Mouse (Mus musculus) heart, postnatal 36 days (tissue): Measurements from ENCODE around the gene Dnaaf5. TPM values are rescaled to one million over a fixed set of nuclear protein-coding genes. Genes with fewer than 3 reads are reported as not detected.

Experiments used
- DNase-seq, 2 experiments: peaks; one replicate each; pipeline ENCODE4 v3.0.0; 2021 to 2022
- intact Hi-C: fragments of 180-260 bp; cut with DNase I; formaldehyde crosslinking; loops from one replicate; pipeline ENCODE4 v1.15.1; 2025
- total RNA-seq, 2 experiments: library from RNA; stranded (reverse); gene quantifications; 2 replicates each; pipeline ENCODE4 v1.2.3; 2021

Gene Dnaaf5
- total RNA-seq, 2 experiments from 2014 or later = 16.0 to 16.2 TPM

DNA sequence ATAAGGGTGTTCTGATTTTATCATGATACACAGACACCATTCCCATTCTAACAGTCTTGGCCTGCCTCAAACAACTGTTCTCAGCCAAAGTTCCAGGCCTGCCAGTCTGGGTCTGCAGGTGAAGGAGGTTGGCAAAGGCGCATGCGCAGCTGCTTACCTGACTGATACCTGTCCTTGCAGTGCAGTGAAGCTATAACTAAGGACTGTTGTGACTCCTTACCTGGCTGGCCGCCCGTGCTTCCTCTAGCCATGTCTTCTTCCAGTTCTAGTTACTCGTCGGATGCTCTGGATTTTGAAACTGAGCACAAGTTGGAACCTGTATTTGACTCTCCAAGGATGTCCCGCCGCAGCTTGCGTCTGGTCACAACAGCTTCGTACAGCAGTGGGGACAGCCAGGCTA, 73.3 kb downstream of the Dnaaf5 start:
- no peak for DNase-seq
- intact Hi-C loops = no loop called here

DNA sequence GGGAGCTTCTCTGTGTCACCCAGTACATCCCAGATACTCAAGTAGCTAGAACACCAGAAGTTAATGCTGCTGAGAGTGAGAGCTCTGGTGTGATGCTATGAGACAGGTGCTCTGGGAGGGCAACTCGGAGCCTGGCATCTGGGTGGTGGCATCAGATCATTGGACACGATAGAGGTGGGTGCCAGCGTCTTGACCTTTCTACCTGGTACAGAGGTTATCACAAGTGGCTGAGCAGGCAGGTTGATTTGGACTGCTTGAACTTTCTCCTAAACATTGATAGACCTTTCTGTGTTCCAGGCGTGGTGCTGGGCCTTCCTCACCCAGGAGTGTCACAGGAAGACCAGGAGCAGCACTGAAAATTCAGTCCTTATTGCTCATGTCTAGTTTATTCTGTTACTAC, 77.2 kb downstream of the Dnaaf5 start:
- intact Hi-C loops = no loop called here
- no peak for DNase-seq

DNA sequence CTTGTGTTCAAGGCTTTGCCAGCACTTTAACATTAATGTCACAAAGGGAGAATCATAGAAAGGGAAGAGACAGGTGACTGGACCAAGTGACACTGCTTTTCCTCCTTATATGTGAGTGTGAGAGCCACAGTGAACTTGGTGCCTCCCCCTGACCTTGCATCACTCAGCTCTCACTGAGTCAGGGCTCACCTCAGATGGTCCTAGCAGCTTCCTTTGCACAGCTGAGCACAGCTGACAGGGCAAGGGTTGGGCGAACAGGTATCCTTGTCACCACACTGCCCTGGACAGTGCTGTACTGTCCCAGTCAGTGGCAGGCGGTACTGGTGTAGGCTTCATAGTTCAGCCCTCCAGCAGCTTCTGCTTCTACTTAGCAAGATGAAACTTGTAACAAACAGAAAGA, 77.6 kb downstream of the Dnaaf5 start:
- no peak for DNase-seq
- intact Hi-C loops = no loop called here

DNA sequence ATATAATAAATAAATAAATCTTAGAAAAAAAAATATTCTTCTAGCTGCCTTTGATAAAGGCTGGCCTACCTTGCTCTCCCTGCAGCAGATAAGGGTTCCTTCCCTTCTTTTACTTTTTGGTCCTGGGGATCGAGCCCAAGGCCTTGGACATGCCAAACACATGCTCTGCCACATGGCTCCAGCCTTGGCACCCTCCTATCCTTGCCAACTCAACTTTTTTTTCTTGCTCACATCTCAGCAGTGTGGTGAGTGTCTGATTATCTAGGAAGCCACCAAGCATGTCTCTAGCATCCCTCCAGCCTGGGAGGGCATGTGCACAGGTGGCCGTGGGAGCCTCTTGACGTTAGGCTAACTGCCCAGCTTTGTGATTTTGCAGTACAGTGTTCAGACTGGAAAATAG, 78.3 kb downstream of the Dnaaf5 start:
- no peak for DNase-seq
- intact Hi-C loops = no loop called here

DNA sequence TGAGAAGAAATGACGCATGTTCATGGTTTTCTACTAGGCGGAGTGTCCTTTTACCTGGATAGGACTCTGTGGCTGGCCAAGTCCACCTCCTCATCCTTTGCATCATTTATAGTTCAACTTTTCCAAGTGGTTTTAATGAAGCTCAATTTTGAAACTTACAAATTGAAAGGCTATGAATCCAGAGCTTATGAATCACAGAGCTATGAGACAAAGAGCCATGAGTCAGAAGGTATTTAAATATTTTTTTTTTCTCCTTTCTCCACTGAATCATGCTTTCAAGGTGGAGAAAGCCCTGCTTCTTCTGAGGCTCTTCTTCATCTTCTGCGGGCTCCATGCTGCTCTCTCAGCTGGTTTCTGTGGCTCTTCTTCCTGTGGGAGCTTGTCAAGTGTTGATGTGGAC, 79.7 kb downstream of the Dnaaf5 start:
- intact Hi-C loops = no loop called here
- no peak for DNase-seq

DNA sequence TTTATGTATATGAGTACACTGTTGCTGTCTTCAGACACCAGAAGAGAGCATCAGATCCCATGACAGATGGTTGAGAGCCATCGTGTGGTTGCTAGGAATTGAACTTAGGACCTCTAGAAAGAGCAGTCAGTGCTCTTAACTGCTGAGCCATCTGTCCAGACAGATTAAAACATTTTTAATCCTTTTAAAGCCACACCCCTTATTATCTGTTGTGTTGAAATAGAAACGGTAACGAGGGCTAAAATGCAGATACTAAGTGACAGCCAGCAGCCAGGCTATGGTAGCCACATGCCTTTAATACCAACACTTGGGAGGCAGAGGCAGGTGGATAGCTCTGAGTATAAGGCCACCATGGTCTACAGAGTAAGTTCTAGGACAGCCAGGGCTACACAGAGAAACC, 82.1 kb downstream of the Dnaaf5 start:
- intact Hi-C loops = no loop called here

DNA sequence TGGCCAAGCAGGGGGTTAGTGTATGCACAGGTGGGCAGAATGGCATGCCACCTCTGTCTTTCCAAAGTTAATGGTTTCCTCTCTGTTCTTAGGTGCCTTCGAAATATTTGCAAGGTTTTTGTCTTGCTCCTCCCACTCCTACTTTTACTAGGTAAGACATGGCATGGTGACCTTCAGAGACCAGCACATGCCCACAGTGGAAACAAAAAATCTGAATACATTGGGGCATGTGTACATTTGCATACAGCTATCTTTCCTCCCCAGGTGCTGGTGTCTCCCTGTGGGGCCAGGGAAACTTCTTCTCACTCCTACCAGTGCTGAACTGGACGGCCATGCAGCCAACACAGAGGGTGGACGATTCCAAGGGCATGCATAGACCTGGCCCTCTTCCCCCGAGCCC, 84.4 kb downstream of the Dnaaf5 start:
- intact Hi-C loops = no loop called here
- DNase-seq = no peak

More for the DNA sequence above, 82.1 kb downstream of the Dnaaf5 start:
- no peak for DNase-seq

Other genes starting within 250 kb of the Dnaaf5 start
- gene Pdgfa, start 152.9 kb upstream of the Dnaaf5 start, total RNA-seq = 10 to 100 TPM; 18.6 to 24.6 TPM
- 1 to 10 TPM; 1.5 to 4.4 TPM for gene Prkar1b, start 222 bp upstream of the Dnaaf5 start, total RNA-seq
- 10 to 100 TPM; 48.2 to 50.1 TPM for gene Sun1, start 50.4 kb downstream of the Dnaaf5 start, total RNA-seq
- 10 to 100 TPM; 44.8 to 47.4 TPM for gene Get4, start 102.1 kb downstream of the Dnaaf5 start, total RNA-seq
- 1 to 10 TPM; 1.4 to 1.5 TPM for gene Adap1, start 175.4 kb downstream of the Dnaaf5 start, total RNA-seq
- gene Cox19, start 201.2 kb downstream of the Dnaaf5 start, total RNA-seq = 10 to 100 TPM; 80.4 to 83.7 TPM
- not detected for gene Cyp2w1, start 202.4 kb downstream of the Dnaaf5 start, total RNA-seq
- 10 to 100 TPM; 43.6 to 56.2 TPM for gene Gpr146, start 227.5 kb downstream of the Dnaaf5 start, total RNA-seq